Mouse (Mus musculus) T-helper 1 cell (primary cell): ENCODE measurements at regions not wholly inside any gene's neighbourhood (a gene's known extent, or its start where the extent isn't known, plus 50 kb on each side); places are given as distances from the start of the nearest gene placed in this dataset.
"Not testable (repeated sequence)": the region's sequence is repeated elsewhere in the genome, so short reads cannot be mapped to it uniquely, and the experiment has no call there.

ENCODE experiments used
- in situ Hi-C: fragments of 300-600 bp; cut with MboI, MseI; formaldehyde crosslinking; loops from one replicate; pipeline ENCODE4 v1.15.1; 2025; ENCODE audit warnings: high pct_unique_total_duplicates

- in situ Hi-C loops = not testable (repeated sequence)
Observed at GRCm38 (mm10) chr12:117327086-117327485, 189.2 kb upstream of the Rapgef5 start.

GRCm38 (mm10) chr12:117330418-117330817 is 185.9 kb upstream of the Rapgef5 start:
- in situ Hi-C loops = no loop called here

GRCm38 (mm10) chr12:117336856-117337255 is 179.4 kb upstream of the Rapgef5 start:
- in situ Hi-C loops = no loop called here

- in situ Hi-C loops = no loop called here
Observed at GRCm38 (mm10) chr12:117342321-117342720, 174.0 kb upstream of the Rapgef5 start.

GRCm38 (mm10) chr12:117343121-117343520 is 173.2 kb upstream of the Rapgef5 start:
- in situ Hi-C loops = no loop called here

GRCm38 (mm10) chr12:117343605-117344004 is 172.7 kb upstream of the Rapgef5 start:
- in situ Hi-C loops = not testable (repeated sequence)

- in situ Hi-C loops = no loop called here
Observed at GRCm38 (mm10) chr12:117344266-117345087, 171.8 kb upstream of the Rapgef5 start.

- in situ Hi-C loops = no loop called here
Observed at GRCm38 (mm10) chr12:117345088-117345977, 170.9 kb upstream of the Rapgef5 start.

- in situ Hi-C loops = no loop called here
Observed at GRCm38 (mm10) chr12:117346091-117346490, 170.2 kb upstream of the Rapgef5 start.

GRCm38 (mm10) chr12:117347135-117347534 is 169.1 kb upstream of the Rapgef5 start:
- in situ Hi-C loops = no loop called here

- in situ Hi-C loops = no loop called here
Observed at GRCm38 (mm10) chr12:117348516-117348915, 167.8 kb upstream of the Rapgef5 start.

- in situ Hi-C loops = no loop called here
Observed at GRCm38 (mm10) chr12:117351900-117352299, 164.4 kb upstream of the Rapgef5 start.

GRCm38 (mm10) chr12:117352511-117352910 is 163.8 kb upstream of the Rapgef5 start:
- in situ Hi-C loops = no loop called here

- in situ Hi-C loops = no loop called here
Observed at GRCm38 (mm10) chr12:117352938-117353337, 163.3 kb upstream of the Rapgef5 start.

- in situ Hi-C loops = no loop called here
Observed at GRCm38 (mm10) chr12:117357811-117358210, 158.5 kb upstream of the Rapgef5 start.

GRCm38 (mm10) chr12:117358891-117359290 is 157.4 kb upstream of the Rapgef5 start:
- in situ Hi-C loops = no loop called here

- in situ Hi-C loops = loop anchor here (5.0 kb wide), 1 partner anchor 43 kb away; no protein-coding TSS in a partner anchor
Observed at GRCm38 (mm10) chr12:117360215-117360614, 156.1 kb upstream of the Rapgef5 start.

GRCm38 (mm10) chr12:117361826-117362225 is 154.5 kb upstream of the Rapgef5 start:
- in situ Hi-C loops = loop anchor here (5.0 kb wide), 1 partner anchor 45 kb away; no protein-coding TSS in a partner anchor

GRCm38 (mm10) chr12:117363457-117363856 is 152.8 kb upstream of the Rapgef5 start:
- in situ Hi-C loops = loop anchor here (5.0 kb wide), 1 partner anchor 46 kb away; no protein-coding TSS in a partner anchor

- in situ Hi-C loops = no loop called here
Observed at GRCm38 (mm10) chr12:117365181-117365580, 151.1 kb upstream of the Rapgef5 start.

GRCm38 (mm10) chr12:117365876-117366275 is 150.4 kb upstream of the Rapgef5 start:
- in situ Hi-C loops = no loop called here

GRCm38 (mm10) chr12:117378297-117378887 is 137.9 kb upstream of the Rapgef5 start:
- in situ Hi-C loops = no loop called here
